8 mouse cellular contexts compared by ENCODE assay signal in genomic region chr3:98042301-98042700, GRCm38 (mm10). TPM values are rescaled to one million over a fixed set of nuclear protein-coding genes. Genes with fewer than 3 reads are reported as not detected.
DNase-seq lines count a peak whose midpoint lies in the region; ATAC-seq and TF ChIP-seq lines count a peak whose summit lies in the region.

No protein-coding gene starts in this region.

- H3K4me2 ChIP-seq in forebrain, embryonic 12.5 days, result peak overlapping the region; percentile 40

- H3K79me2 ChIP-seq in heart, adult 2 months (replicated peaks; ENCODE audit: control insufficient read depth, insufficient read depth, low read length), result no peaks in the 10 kb centered on the region

- no peaks in the 10 kb centered on the region for H3K27me3 ChIP-seq in heart, adult 2 months (ENCODE audit: control insufficient read depth, insufficient read depth, low read length)
- no peaks in the 10 kb centered on the region for H3K27me3 ChIP-seq in forebrain, embryonic 12.5 days
- H3K27me3 ChIP-seq in limb, embryonic 10.5 days (ENCODE audit: low read depth, poor library complexity, severe bottlenecking), result no peaks in the 10 kb centered on the region

- peak overlapping the region; percentile 66 for H3K27ac ChIP-seq in heart, adult 2 months
- peak overlapping the region; percentile 91 for H3K27ac ChIP-seq in forebrain, embryonic 12.5 days
- peak overlapping the region; percentile 75; the same call in 1 of the 2 replicates for H3K27ac ChIP-seq in limb, embryonic 10.5 days

- whole genome bisulfite sequencing in heart, adult 2 months, result 47% methylated on average over 6 of the region's 6 CpGs
- 56% methylated on average over 6 of the region's 6 CpGs for WGBS in forebrain, embryonic 12.5 days
- 64% methylated on average over 6 of the region's 6 CpGs for whole genome bisulfite sequencing in limb, embryonic 10.5 days

- TF ChIP-seq EP300 in heart, adult 2 months (IDR thresholded peaks at IDR 0.05; ENCODE audit: insufficient read depth, low read depth, low read length), result no peak

- intact Hi-C loops in heart, adult 2 months (cut with DNase I), result loop anchor here (2.0 to 10.0 kb wide), 3 partner anchors 28 to 182 kb away; partner anchors contain the start of gene Reg4
- intact Hi-C loops in heart, postnatal 25 days (cut with DNase I), result no loop called here

- no peak for TF ChIP-seq CTCF in heart, adult 2 months (IDR thresholded peaks at IDR 0.05)

- TF ChIP-seq POLR2A in heart, adult 2 months (IDR thresholded peaks at IDR 0.05; ENCODE audit: insufficient read depth, low read depth, low read length), result no peak

- no peak for DNase-seq in heart, adult 2 months
- DNase-seq in heart, postnatal 25 days (ENCODE audit: low spot score), result no peak
- DNase-seq in 3T3-L1 (ENCODE audit: low read depth, low spot score), result peak; percentile 84
- no peak for DNase-seq in limb, embryonic 10.5 days (ENCODE audit: low spot score)
- DNase-seq in embryo, embryonic 11 days, result no peak
- DNase-seq in urinary bladder, postnatal 4 days (ENCODE audit: low spot score in 2 of 2), result no peak

- H3K9me3 ChIP-seq in forebrain, embryonic 12.5 days, result no peaks in the 10 kb centered on the region
- H3K9me3 ChIP-seq in limb, embryonic 10.5 days (replicated peaks), result no peaks in the 10 kb centered on the region

- ATAC-seq in forebrain, embryonic 12.5 days (ENCODE audit: low FRiP score), result no peak
- no peak for ATAC-seq in erythroid progenitor cell, adult 5-6 weeks (replicated peaks; ENCODE audit: low FRiP score, poor library complexity, severe bottlenecking)

- H3K36me3 ChIP-seq in heart, adult 2 months (ENCODE audit: control insufficient read depth, insufficient read depth, low read length), result no peaks in the 10 kb centered on the region; the same call in 1 of the 2 replicates
- H3K36me3 ChIP-seq in forebrain, embryonic 12.5 days (replicated peaks), result no peaks in the 10 kb centered on the region
- peaks cover 3% of the 10 kb centered on the region; the same call in 1 of the 2 replicates for H3K36me3 ChIP-seq in limb, embryonic 10.5 days

- H3K9ac ChIP-seq in heart, adult 2 months (ENCODE audit: low read depth, low read length), result no peak overlapping the region
- H3K9ac ChIP-seq in forebrain, embryonic 12.5 days, result 0 out of 2 replicates have a peak overlapping the region, but pooled peaks have one; percentile 38

- H3K4me1 ChIP-seq in heart, adult 2 months (ENCODE audit: control insufficient read depth, insufficient read depth, low read length), result peaks cover 21% of the 10 kb centered on the region
- peaks cover 75% of the 10 kb centered on the region for H3K4me1 ChIP-seq in forebrain, embryonic 12.5 days
- peaks cover 84% of the 10 kb centered on the region for H3K4me1 ChIP-seq in limb, embryonic 10.5 days

- peak overlapping the region; percentile 26; the same call in 1 of the 2 replicates for H3K4me3 ChIP-seq in heart, adult 2 months
- no peak overlapping the region for H3K4me3 ChIP-seq in forebrain, embryonic 12.5 days (replicated peaks)
- H3K4me3 ChIP-seq in limb, embryonic 10.5 days, result no peak overlapping the region

RNA-seq across cellular contexts. Expression of gene Notch2, which starts 29.0 kb away (rescaled TPM):
- total RNA-seq in heart, adult 2 months (2021), result 10 to 100 TPM; 14.9 to 18.1 TPM
- polyA plus RNA-seq in heart, adult 2 months (2012; rRNA removed), result 10.0 and 14.1 TPM in 2 replicates
- 10 to 100 TPM; 19.3 to 19.5 TPM for total RNA-seq in heart, postnatal 25 days (2021)
- polyA plus RNA-seq in forebrain, embryonic 12.5 days (2016; fragmentation: Nextera tagmentation; extraction: Ambion mirVana), result 27.6 and 29.0 TPM in 2 replicates
- polyA plus RNA-seq in limb, embryonic 10.5 days (2016; fragmentation: Nextera tagmentation; extraction: Ambion mirVana), result 22.7 and 29.6 TPM in 2 replicates
- total RNA-seq in erythroid progenitor cell, adult 5-6 weeks (2015; ENCODE audit: low replicate concordance), result 16.3 and 16.6 TPM in 2 replicates
- 11.0 and 18.5 TPM in 2 replicates for total RNA-seq in erythroid progenitor cell, adult 5-6 weeks (2017; ENCODE audit: low replicate concordance)
